Mouse (Mus musculus) Muller cell, postnatal 12 days (primary cell): ENCODE results near the gene Adgb.

Experiments
- DNase-seq: peaks from one replicate; pipeline ENCODE4 v3.0.0-alpha.2; 2015; ENCODE audit errors: inconsistent ontology term

The Adgb gene

GRCm38 (mm10) chr10:10350550-10350949 is 121.6 kb downstream of the Adgb start:
- DNase-seq = no peak

- DNase-seq = no peak
Observed at GRCm38 (mm10) chr10:10343930-10344329, 128.2 kb downstream of the Adgb start.

- DNase-seq = peak; percentile 23
Observed at GRCm38 (mm10) chr10:10325560-10325959, 146.6 kb downstream of the Adgb start.

DNA sequence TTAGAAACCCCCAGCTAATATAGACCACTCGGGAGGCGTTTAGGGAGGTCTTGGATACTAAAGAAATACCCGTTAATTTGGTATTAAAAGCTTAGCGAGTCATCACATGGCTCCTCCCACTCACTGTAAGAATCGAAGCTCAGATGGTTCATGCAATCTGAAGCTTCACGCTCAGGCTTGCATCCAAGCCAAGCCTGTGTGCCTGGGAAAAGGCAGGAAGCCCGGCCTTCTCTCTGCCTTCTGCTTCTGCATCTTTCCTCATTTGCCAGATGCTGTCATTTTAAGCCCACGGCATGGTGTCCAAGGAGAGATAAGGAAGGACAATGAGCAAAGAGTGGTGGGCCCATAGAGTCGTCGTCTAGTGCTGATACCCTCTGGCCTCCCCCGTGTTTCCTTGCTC is 149.2 kb downstream of the Adgb start:
- no peak for DNase-seq

- DNase-seq = peak; percentile 90
Observed at GRCm38 (mm10) chr10:10321119-10321781, 150.9 kb downstream of the Adgb start.

- DNase-seq = no peak
Observed at GRCm38 (mm10) chr10:10320364-10321083, 151.6 kb downstream of the Adgb start.

DNA sequence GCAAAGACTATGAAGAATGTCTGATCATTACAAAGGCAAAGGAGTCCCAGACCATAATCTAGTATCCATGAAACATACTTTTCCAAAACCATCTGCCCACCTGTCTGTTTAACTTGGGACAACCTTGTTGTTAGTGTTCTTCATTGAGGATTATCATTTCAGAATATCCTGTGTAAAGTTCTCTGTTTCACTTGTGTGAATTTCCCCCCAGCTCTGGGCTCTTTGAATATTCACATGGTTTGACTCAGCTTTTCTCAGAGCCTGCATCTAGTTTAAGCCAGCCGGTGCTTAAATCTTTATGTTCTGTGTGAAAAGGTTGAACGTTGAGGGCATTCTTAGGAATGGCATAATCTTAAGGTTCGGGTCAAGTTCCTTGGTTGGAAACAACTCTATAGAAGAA is 154.0 kb downstream of the Adgb start:
- DNase-seq = no peak

DNA sequence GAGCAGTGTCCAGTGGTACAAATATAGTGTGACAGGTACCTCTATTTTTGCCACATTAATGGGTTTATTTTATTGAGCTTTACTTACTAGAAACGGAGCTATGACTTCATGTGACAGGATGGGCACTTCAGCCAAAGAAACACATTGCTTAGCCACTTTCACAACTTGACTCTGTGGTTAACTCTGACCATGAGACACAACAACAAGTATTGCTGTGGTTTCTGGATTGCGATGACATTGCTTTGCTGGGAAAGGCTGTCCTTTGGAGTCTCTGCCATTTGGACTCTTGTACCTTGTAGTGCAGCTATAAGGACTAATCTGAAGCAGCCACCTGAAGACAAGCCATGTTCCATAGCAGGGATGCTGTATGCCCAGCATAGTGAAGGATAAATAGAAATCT is 156.5 kb downstream of the Adgb start:
- no peak for DNase-seq

DNA sequence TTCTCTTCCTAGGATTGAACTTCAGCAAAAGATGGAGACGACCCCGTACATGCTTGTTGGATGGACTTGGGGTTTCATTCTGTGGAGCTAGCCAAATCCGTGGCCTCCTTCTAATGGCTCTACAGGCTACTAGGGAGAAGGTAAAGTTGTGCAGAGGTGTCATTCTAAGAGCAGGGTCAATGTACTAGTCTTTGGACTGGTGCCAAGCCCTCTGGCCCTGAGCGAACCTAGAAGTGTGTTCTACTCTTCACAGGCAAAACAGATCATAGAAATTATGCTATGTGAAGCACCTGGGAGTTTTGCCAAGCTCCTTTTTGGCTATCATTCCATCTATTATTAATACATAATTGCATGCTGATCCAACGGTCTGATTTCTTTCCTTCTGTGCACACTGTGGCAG is 157.6 kb downstream of the Adgb start:
- DNase-seq = peak; percentile 63

DNA sequence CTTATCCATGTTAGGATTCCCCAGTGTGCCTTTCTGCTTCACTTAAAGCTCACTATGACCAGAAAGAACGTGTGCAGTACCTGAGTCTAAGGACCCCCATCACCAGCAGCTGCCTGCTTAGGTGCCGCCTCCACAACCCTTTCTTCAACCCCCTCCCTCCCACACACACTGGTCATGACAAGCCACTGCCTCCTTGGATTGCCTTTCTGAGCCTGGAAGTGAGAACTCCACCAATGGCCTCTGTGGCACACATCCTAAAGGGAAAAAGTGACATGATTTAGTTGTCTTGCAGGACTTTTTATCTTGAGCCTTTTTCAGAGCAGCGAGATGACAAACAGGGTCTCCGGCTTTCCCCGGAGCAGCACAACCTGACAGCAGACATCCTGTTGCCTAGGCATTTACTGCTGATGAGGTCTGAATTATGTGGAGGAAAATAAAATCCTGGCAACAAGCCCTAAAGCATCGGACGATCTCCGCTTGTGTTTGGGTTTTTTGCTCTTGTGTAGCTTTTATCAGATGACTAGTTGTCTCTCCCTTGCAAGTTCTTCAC is 162.2 kb downstream of the Adgb start:
- DNase-seq = no peak

GRCm38 (mm10) chr10:10309056-10309455 is 163.1 kb downstream of the Adgb start:
- no peak for DNase-seq

GRCm38 (mm10) chr10:10307384-10307783 is 164.7 kb downstream of the Adgb start:
- DNase-seq = no peak

GRCm38 (mm10) chr10:10304370-10304769 is 167.8 kb downstream of the Adgb start:
- DNase-seq = no peak

DNA sequence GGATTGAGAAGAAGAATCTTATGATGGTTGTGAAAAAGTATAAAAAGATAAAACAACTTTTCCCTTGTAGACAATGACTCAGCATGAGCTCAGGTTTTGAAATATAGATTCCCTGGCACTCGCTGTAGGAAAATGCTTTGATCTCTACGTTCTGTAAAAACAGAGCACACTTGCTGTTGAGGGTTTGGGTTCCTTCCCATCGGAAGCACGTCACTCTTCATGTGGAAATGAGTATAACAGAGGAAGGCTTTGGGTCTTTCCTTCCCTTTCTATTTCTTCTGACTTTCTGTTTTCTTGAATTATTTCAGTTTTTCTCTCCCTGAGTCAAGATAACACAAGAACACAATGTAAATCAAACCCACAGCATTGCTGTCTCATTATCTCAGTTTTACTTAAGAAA is 170.4 kb downstream of the Adgb start:
- no peak for DNase-seq

GRCm38 (mm10) chr10:10300915-10301439 is 171.1 kb downstream of the Adgb start:
- DNase-seq = peak; percentile 79

DNA sequence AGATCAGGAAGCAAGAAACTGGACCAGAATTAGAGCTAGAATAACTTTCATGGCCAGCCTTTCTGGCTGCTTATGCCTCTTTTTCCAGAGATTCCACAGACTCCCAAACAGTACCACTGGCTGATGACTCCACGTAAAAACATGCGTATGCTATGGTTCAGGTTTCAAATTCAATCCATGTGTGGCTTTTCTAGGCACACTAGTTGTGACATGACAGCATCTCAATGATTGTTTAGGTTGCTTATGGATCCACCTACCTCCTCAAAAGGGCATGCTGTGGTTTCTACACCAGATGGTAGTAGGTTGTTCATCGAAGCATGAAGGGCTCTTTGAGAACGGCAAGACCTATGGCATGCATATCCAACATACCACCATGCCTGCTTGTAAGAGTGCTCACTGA is 172.1 kb downstream of the Adgb start:
- DNase-seq = peak; percentile 31

DNA sequence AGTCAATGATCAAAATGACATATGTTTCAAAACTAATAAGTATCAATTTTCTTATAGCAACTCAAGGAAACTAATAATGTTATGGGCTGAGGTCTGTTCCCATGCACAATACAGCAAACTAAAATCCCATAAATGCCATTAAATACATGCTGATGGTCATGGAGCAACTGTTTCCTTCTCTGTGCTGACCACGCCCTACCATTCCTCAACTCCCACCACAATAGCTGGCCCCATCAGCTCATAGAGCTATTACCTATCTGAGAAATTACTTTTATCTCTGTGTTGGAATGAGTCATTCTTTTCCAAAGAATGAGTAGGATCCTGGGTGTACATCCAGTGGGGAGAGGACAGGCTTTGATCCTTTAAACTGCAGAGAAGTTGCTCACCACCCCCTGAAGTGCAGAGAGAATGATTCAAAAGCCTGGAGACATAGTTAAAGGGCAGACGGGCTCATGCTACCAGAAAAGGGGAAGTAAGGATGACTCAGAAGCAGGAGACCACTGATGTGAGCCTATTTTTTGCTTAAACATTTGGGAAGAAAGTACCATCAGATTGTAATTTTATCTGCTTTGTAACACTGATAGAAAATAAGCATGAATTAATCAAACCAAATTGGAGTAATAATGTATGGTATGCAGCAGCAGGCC is 184.8 kb downstream of the Adgb start:
- peak; percentile 19 for DNase-seq
